Mouse (Mus musculus) layer of hippocampus, postnatal 14 days (tissue): ENCODE data around the gene Anapc2. TPM values are rescaled to one million over a fixed set of nuclear protein-coding genes. Genes with fewer than 3 reads are reported as not detected.
A peak's percentile ranks its signal among the peaks of the same experiment; 100 is the strongest.

Source experiments
- DNase-seq, 2 experiments: peaks; one replicate each; pipeline ENCODE4 v3.0.0; 2021 to 2022; ENCODE audit warnings: low spot score in 2 of 2, mixed read lengths in 1 of 2
- total RNA-seq, 2 experiments: library from RNA; stranded (reverse); gene quantifications; 2 replicates each; pipeline ENCODE4 v1.2.3; 2021

Gene Anapc2
- total RNA-seq, 2 experiments from 2014 or later = 66.6 to 72.1 TPM

DNA sequence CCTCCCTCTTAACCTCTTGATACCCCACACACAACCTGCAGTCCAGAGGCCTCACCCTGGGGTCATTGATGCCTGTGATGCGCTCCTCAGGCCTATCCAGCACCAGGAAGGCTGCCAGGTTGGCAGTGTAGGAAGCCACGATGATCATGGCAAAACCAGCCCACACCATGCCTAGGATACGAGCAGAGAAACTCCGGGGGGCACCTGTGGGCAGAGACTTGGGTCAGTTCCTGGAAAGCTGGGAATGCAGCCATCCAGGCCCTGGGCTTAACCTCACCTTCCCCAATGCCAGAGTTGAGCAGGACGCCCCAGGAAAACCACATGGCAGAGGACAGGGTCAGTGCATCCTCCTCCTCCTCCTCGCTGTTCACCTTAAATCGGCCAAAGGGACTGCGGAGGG lies 24.8 kb downstream of the Anapc2 start:
- no peak for DNase-seq

DNA sequence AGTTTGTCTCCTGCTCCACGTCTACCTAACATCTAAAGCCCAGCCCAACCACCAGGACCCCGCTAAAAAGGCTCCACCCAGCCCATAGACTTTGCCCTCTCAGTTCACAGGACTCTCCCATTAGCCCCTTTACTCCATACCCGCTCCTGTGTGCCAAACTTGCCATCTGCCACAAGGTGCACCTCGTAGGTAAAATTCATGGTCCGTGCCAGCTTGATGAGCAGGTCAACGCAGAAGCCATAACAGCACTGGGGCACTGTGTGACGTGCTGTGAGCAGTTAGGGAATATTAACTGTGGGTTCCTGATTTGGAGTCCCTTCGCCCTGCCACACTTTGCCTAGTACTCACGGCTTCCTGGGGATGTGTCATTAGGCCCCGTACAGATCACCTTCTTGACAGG lies 25.8 kb downstream of the Anapc2 start:
- DNase-seq = no peak

DNA sequence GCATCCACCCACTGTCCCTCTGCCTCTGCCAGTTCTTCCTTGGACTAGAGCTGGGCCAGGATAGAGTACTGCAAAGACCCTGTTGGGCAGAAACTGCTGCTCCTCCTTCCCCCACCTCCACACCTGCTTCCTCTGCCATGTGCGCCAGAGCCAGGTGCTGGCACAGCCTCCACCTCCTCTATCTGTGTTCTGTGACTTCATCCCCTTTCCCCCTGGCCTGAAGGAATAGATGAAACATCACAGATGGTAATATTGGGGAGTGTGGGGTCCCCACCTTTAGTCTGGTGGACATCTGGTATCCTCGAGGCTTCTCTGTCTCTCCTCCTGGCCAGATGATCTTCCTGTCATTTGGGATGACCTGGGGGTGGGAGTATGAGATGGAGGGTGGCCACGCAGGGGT lies 31.2 kb downstream of the Anapc2 start:
- DNase-seq = no peak

DNA sequence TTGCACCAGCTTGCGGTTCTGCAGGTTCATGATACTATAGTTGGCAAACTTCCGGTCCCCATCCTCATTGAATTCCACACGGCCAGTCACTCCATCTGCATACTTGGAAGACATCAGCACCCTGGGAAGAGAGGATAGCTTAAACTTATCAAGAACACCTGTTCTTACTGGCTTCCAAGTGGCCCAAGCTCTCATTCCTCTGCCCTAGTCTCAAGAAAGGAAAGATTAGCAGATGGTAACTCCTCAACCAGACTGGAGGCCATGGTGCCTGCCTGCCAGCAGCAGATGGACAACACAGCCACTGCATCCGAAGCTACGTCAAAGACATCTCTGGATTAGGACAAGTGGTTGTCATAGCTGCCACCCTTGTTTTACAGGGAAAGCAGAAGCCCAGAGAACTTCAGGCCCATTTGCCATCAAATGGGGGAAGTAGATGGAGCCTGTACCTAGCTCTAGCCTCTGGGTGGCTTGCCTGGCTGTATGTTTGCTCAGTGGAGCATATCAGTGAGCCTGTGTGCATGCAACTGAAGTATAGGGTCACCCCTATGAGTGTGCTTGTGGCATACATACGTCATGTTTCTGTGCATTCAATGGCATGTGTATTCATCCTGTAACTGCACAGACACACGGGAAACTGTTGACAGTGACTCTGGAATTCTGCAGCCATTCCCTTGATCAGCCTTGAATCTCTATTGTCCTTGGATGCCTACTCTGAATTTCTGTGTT lies 31.8 kb downstream of the Anapc2 start:
- no peak for DNase-seq

DNA sequence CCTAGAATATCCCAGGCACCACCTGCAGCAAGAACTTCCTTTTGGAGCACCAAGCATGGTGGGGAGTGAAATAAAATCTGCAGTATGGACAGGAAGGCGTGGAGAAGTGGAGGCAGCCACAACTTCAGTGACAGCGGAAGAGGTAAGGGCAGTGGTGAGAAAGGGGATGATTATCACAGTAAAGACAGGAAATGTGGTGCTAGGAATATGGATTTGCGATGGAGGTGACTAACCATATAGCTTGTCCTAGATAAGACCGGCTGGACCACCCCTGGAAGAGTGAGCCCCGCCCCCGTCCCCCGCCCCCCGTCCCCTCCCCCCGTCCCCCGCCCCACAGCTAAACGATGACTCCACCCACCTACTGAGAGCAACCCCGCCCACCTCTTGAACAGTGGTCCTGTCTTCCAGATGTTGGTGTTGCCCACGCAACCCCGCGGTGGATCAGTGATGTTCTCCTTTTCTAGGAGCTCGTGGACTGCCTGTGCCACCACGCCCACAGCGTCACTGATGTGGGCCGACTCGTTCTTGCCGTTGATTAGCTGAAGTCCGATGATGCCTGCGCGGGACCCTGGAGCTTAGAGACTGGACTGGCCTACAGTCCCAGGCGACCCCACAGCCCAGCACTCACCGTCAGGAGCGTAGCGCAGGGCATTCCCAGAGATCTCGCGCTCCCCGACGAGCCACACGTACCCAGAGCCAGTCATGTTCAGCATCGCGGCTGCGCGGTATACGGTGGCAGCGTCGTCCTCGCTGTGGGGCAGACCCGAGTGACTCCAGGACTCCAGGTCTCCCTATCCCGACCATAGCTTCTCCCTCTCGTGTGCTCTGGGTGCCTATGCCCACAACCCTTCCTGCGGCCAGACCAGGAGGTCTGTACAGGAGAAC lies 32.6 kb downstream of the Anapc2 start:
- peak; percentile 40 to 50 for DNase-seq

DNA sequence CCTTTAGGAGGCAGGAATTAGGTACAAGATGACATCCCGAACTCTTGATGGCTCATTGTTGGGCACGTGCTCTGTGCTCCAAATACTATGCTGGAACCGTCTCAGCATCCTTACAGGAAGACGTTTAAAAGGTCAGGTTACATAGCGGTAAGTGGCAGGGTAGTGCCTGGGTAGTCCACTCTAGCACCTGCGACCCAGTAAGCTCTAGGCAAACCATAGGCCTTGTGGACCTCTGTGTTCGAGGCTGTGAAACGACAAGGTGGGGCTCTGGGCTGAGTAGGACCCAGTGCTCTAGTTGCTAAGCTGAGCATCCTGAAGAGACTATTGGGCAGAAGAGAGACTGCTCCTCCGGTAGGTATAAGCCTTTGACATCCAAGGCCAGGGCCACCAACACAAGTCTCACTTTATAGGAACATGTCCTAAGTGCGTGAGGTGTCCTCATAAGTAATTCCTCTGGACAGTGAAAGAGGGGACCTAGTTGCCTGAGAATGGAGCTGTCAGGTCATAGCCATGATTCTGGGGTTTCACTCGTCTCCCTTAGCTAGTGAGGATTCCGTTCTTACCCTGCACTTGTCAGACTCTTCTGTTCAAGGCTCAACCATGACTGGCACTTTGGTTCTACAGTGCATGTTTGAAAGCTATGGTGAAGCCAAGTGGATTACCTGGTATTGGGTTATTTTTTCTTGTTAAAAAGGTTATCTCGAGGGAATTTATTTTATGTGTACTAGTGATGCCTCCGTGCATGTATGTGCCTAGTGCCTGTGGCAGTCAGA lies 33.5 kb downstream of the Anapc2 start:
- no peak for DNase-seq

DNA sequence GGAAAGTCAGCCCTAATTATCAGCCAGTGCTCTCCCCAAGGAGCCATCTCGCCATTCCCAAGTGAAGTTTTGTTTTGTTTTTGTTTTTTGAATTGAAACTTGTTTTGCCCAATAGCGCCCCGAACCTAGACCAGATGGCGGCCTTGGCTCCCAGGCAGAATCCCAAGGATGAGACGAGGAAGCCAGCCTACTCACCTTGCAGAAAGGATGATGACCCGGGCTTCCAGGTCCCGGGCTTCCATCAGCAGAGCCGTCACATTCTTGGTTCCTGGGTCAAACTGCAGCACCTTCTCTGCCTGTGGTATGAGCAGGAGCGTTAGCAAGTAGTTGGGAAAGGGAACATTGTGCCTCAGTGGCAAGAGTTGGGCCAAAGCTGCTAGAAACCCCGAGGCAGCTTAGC lies 37.9 kb downstream of the Anapc2 start:
- DNase-seq = no peak

DNA sequence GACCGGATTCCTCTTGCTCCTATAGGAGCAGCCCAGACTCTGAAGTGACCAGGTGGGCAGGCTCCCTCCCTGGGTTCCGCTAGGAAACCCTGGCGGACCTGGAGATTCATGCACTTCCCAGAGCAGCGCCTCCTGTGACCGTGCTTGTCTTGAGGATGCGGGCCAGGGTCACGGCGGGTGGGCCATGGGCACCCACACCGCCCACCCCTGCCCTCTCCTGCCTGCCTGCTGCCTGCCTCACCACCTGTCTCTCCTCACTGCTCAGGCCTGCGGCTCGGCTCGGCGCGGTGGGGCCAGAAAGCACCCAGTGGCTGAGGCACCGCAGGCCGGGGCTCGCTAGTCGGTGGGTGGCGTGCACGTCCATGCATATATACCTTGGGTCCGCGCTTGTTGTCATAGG lies 38.7 kb downstream of the Anapc2 start:
- DNase-seq = no peak

DNA sequence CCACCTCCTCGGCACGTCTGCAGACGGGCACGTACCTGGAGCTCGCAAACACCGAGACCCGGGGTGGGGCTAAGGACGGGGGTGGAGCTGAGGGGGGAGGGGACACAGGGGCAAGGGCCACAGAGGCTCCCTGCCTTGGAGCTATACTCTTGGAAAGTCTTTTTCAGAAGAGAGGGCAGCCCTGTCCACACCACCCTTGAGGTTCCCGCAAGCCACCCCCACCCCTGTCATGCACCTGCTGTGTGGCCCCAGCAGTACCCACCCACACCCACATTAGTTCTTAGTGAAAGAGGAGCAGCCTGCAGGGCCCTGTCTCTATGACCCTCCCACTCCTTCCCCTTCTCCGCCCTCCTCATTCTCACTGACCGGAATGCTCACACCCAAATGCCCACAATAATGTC lies 39.2 kb downstream of the Anapc2 start:
- DNase-seq = no peak

DNA sequence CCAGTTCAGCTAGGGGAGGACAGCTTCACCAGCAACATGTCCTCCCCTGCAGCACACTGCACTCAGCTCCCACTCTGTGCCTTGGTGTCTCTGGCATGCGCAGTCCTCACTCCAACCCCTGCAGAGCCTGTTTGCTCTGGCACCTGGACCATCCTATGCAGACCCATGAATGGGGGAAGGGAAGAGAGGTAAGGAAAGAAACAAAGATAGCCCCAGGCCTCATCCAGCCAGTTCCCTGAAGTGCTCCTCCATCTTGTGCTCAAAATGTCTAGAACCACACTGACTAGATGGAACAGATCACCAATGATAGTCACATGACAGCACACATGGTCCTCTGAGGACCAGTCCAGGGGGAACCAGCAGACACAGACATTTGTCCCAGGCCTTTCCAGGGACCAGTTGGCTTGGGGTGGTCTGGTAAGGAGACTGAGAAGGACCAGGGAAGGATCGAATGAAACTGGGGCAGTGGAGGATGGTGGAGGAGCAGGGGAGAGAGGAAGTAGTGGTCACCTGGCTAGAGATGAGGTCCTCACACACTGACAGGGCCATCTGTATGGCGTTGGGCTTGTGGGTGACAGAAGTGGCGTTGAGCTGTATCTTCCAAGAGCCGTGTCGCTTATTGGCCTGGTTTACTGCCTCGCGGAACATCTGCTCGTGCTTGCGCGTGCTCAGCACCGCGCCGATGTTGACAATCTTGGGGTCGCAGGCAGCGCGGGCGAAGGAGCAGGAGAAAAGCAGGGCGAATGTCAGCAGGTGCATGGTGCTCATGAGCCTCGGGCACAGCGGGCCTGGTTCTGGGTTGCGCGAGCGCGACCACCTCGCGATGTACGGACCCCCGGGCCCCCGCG lies 46.1 kb downstream of the Anapc2 start:
- DNase-seq = peak in 1 of 2 experiments; percentile 51

DNA sequence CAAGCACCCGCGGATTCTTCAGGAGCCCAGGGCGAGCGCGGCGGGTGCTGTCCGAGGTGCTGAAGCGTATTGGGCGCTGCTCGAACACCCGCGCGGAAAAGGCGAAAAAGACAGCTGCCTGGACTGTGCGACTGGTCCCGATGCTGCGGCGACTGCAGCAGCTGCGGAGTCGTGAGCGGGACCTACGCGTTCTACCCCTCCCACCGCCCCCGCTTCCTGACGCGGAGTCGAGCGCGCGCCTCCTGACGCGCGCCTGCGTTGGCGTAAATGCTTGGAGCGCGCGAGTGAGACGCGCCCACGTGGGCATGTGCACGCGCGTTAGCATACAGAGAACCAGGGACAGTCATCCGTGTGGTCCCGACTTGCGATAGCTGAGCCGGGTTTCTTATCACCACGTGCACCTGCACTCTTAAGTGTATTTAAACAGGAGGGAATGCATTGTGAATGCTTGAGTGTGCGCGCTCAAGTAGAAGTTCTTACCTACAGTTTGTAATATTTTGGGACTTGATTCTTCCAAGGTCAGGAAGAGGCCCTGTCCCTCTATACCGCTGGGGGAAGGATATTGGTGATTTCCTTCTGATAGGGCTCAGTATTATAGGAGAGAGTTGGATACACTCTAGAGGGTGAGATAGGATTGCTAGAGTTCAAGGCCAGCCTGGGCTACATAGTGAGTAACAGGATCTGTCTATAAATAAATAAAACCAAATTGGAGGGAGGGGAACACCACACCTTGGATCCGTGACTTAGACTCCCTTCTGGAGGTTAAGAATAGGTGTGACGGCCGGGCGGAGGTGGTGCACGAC lies 46.9 kb downstream of the Anapc2 start, which contains the start of gene Grin1:
Gene Grin1, minus strand, starts transcription at position 217 of the 803 bp plus-strand sequence.
- DNase-seq = peak; percentile 78 to 92

DNA sequence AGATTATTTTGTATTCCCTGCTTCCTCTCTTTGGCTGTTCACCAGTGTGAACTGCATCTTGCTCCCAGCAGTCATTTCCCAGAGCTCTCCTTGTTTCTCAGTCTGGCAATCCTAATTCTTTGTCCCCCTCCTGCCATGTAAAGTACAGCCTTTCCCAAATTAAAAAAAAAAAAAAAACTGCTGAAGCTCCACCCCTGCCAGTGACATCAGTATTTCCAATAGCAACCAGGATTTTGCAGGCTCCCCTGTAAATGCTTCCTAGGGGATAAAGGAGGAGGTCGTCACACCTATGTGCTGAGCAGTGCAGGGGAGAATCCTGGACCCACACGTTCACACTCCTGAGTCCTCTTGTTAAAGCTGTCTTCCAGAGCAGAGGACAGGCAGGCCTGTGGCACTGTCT lies 47.8 kb downstream of the Anapc2 start:
- DNase-seq = no peak

DNA sequence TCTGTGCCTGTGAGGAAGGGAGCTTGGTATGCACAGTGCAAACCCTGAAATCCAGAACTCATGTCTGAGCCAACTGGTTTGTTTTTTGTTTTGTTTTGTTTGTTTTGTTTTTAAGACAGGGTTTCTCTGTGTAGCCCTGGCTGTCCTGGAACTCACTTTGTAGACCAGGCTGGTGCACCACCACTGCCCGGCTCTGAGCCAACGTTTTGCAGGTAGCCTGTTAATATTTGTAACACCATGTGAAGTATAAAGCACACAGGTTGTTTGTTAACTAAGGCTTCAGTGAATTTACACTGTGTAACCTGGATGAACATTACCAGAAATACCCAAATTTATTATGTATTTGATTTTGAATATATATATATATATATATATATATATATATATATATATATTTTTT lies 53.8 kb downstream of the Anapc2 start:
- no peak for DNase-seq

DNA sequence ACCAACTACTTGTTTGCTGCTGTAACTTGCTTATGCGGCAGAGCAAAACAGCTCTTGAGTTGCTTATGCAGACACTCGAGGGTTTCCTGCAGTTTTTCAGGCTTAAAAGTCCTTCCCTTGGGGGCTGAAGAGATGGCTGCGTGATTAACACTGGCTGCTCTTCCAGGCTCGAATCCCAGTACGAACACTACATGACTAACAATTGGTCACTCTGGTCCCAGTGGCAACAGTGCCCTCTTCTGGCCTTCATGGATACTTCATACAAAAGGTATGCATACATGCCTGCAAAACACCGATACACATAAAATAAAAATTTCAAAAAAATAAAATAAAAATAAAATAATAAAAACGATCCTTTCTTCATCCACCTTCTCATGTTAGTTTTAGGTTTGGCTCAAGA lies 56.2 kb downstream of the Anapc2 start:
- DNase-seq = peak in 1 of 2 experiments; percentile 55

DNA sequence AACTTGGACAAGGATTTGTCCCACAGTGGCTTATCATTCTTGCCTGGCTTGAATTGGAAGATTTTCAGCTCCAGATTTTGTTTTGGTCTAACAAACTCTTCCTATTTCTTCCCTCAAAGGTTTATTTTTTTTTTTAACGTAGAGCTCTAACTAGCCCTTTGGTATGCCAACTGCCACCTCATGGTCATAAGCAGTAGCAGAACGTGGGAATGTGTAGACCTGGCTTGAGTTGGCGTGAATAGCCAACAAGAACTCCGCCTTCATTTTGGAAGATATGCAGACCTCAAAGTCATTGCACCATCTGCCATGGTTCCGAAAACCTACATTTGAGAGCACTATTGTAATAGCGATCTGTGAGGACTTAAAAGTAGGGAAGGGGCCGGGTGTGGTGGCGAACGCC lies 59.2 kb downstream of the Anapc2 start:
- DNase-seq = no peak

DNA sequence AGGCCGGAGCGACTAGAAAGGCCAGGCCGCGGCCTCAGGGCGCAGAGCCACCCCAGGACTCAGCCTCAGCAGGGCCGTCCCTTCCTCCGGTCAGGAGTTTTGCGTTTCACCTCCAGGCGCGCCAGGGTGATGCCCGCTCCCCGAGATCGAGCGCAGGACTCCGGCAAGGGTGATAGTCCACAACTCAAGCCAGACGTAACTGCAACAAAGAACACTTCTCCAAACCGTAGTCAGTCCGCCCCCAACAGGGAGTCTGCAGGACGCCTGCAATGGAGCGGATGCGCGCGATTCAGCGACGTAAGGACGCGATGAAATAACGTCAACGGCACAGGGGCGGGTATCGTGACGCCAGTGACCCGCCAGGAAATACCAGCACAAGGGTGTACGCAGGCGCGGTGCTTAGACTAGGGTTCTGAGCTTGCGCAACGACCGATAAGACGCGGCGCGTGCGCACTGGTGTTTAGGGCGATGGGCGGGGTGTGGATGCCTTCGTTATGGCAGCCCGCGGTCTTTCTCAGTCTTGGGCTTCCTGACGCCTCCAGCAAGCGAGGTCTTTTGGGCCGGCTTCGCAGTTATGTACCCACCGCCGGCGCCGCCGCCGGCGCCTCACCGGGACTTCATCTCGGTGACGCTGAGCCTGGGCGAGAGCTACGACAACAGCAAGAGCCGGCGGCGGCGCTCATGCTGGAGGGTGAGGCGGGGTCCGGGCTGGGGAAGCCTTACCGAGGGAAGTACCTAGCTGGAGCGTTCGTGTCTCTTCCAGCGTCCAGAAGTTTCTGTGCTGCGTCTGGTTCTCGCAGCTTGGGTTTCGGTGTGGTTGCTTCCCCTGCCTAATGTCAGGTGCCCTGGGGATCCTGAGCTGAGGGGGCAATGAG lies 60.2 kb downstream of the Anapc2 start, which contains the start of gene Man1b1:
Gene Man1b1, plus strand, starts transcription at position 53 of the 875 bp plus-strand sequence.
- peak; percentile 98 to 100 for DNase-seq

DNA sequence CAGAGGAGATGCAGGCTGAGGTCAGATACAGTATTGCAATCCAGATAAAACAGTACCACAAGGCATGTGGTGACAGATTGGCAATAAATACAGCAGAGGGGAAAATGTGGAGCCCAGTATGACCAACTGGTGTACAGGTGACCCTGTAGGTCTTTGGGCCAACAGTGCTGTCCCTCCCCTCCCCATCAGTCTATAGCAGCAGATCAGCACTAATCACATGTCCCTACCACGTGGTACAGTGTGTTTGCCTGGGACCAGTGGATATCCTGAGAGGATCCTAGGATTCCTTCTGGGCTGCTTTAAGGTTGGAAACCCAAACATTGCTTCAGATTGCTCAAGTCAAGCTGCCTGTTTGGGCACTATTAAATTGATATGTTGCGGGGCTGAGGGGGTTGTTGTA lies 61.3 kb downstream of the Anapc2 start:
- DNase-seq = no peak
